Mouse (Mus musculus): ENCODE results near the gene Elf5. TPM values are rescaled to one million over a fixed set of nuclear protein-coding genes. Genes with fewer than 3 reads are reported as not detected.

The Elf5 gene
- total and polyA plus RNA-seq, 2 experiments = not detected

DNA sequence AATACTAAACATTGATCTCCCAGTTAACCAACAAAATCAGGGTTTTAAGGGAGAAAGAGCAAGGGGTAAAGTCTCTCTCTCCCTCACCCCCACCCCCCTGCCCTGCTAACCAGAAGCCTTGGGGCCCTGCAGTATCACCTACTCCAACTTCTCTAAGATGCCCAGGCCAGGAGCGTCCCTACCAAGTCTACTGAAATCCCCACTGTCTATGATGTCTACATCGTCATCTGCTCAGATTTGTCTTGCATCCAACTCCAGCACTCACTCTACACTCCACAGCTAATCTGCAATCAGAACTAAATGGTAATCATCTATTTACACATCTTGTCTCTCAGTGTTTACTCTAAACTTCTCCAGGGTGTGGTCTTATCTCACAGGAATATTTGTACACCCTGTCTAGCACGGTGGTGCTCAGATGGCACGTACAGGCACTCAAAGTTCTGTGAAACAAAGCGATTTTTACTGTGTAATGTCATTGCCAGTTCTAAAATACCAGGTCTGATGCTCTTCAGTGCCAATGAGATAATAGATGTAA lies 72.6 kb downstream of the Elf5 start:
- peaks cover 24% of the 10 kb centered on the region; the same call in 1 of the 2 replicates for H3K79me2 ChIP-seq (ENCODE audit: control insufficient read depth, insufficient read depth, low read length)
- H3K9ac ChIP-seq (ENCODE audit: low read depth, low read length) = peak overlapping the region; percentile 98
- H3K27ac ChIP-seq (replicated peaks; ENCODE audit: insufficient read depth, low read depth, low read length) = peak overlapping the region; percentile 94
- peaks cover 33% of the 10 kb centered on the region for H3K36me3 ChIP-seq (ENCODE audit: control insufficient read depth, insufficient read depth, low read length)
- peak; percentile 61 for DNase-seq (ENCODE audit: extremely low read depth, low read depth, low spot score)
- WGBS = 9% methylated on average over 5 of the region's 5 CpGs
- H3K4me1 ChIP-seq (ENCODE audit: control insufficient read depth, insufficient read depth, low read length) = peaks cover 10% of the 10 kb centered on the region; the same call in 1 of the 2 replicates
- no peaks in the 10 kb centered on the region for H3K27me3 ChIP-seq (ENCODE audit: control insufficient read depth, insufficient read depth, low read length)
- TF ChIP-seq CTCF (IDR thresholded peaks at IDR 0.05; ENCODE audit: low read depth, low read length) = no peak
- peak; percentile 33; the same call in 1 of the 2 replicates for TF ChIP-seq POLR2A (IDR thresholded peaks at IDR 0.05; ENCODE audit: extremely low read depth, insufficient read depth, low read length)
- H3K4me3 ChIP-seq (ENCODE audit: insufficient read depth, low read depth, low read length) = peak overlapping the region; percentile 94

GRCm38 (mm10) chr2:103484617-103485401 lies 73.3 kb downstream of the Elf5 start, which contains the start of gene Cat:
Cat (minus strand) TSS chr2:103485160.
- peaks cover 20% of the 10 kb centered on the region; the same call in 1 of the 2 replicates for H3K79me2 ChIP-seq (ENCODE audit: control insufficient read depth, insufficient read depth, low read length)
- TF ChIP-seq CTCF (IDR thresholded peaks at IDR 0.05; ENCODE audit: low read depth, low read length) = 0 out of 2 replicates have a peak, but pooled peaks have one; percentile 5
- TF ChIP-seq POLR2A (IDR thresholded peaks at IDR 0.05; ENCODE audit: extremely low read depth, insufficient read depth, low read length) = peak; percentile 99
- WGBS = under 1% methylated on average over 41 of the region's 41 CpGs
- H3K27me3 ChIP-seq (ENCODE audit: control insufficient read depth, insufficient read depth, low read length) = no peaks in the 10 kb centered on the region
- peaks cover 6% of the 10 kb centered on the region; the same call in 1 of the 2 replicates for H3K4me1 ChIP-seq (ENCODE audit: control insufficient read depth, insufficient read depth, low read length)
- peak; percentile 92 for DNase-seq (ENCODE audit: extremely low read depth, low read depth, low spot score)
- peaks cover 29% of the 10 kb centered on the region for H3K36me3 ChIP-seq (ENCODE audit: control insufficient read depth, insufficient read depth, low read length)
- H3K4me3 ChIP-seq (ENCODE audit: insufficient read depth, low read depth, low read length) = peak within 1 kb of the TSS; percentile 94
- H3K9ac ChIP-seq (ENCODE audit: low read depth, low read length) = peak within 1 kb of the TSS; percentile 98
- H3K27ac ChIP-seq (replicated peaks; ENCODE audit: insufficient read depth, low read depth, low read length) = peak within 1 kb of the TSS; percentile 94

GRCm38 (mm10) chr2:103492526-103492925 lies 81.0 kb downstream of the Elf5 start:
- Histone ChIP-seq H3K79me2 (ENCODE audit: control insufficient read depth, insufficient read depth, low read length) (no peaks in the 10 kb centered on the region), H3K9ac (ENCODE audit: low read depth, low read length) (no peak overlapping the region), H3K4me3 (ENCODE audit: insufficient read depth, low read depth, low read length) (no peak overlapping the region), H3K27ac (replicated peaks; ENCODE audit: insufficient read depth, low read depth, low read length) (peak overlapping the region; percentile 99), H3K4me1 (ENCODE audit: control insufficient read depth, insufficient read depth, low read length) (peaks cover 15% of the 10 kb centered on the region), H3K36me3 (ENCODE audit: control insufficient read depth, insufficient read depth, low read length) (no peaks in the 10 kb centered on the region), H3K27me3 (ENCODE audit: control insufficient read depth, insufficient read depth, low read length) (no peaks in the 10 kb centered on the region)
- TF ChIP-seq POLR2A (IDR thresholded peaks at IDR 0.05; ENCODE audit: extremely low read depth, insufficient read depth, low read length) = no peak
- TF ChIP-seq CTCF (IDR thresholded peaks at IDR 0.05; ENCODE audit: low read depth, low read length) = no peak
- DNase-seq (ENCODE audit: extremely low read depth, low read depth, low spot score) = peak; percentile 93
- whole genome bisulfite sequencing = 20% methylated on average over 4 of the region's 4 CpGs

DNA sequence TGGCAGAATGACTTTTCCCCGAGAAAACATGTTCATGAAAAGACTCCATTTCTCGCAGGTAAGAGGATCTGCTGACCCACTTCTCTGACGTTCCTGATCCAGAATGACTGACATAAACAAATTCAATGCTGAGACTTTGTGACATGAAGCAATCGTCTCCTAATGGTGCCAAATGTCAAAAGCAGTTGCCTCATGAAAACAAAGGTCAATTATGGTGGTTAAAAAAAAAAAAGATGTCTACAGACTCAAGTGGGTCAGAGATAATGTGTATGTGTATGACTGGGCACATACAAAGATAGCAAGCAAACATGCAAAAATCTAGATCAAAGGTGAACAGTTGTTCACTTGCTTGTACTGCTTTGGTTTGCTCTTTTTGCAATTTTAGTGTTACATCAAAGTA lies 82.3 kb downstream of the Elf5 start:
- Histone ChIP-seq H3K4me3 (ENCODE audit: insufficient read depth, low read depth, low read length) (no peak overlapping the region), H3K9ac (ENCODE audit: low read depth, low read length) (peak overlapping the region; percentile 59; the same call in 1 of the 2 replicates), H3K79me2 (ENCODE audit: control insufficient read depth, insufficient read depth, low read length) (no peaks in the 10 kb centered on the region), H3K36me3 (ENCODE audit: control insufficient read depth, insufficient read depth, low read length) (no peaks in the 10 kb centered on the region), H3K27ac (replicated peaks; ENCODE audit: insufficient read depth, low read depth, low read length) (peak overlapping the region; percentile 99), H3K4me1 (ENCODE audit: control insufficient read depth, insufficient read depth, low read length) (peaks cover 15% of the 10 kb centered on the region), H3K27me3 (ENCODE audit: control insufficient read depth, insufficient read depth, low read length) (no peaks in the 10 kb centered on the region)
- DNase-seq (ENCODE audit: extremely low read depth, low read depth, low spot score) = peak; percentile 99
- TF ChIP-seq POLR2A (IDR thresholded peaks at IDR 0.05; ENCODE audit: extremely low read depth, insufficient read depth, low read length) (no peak), CTCF (IDR thresholded peaks at IDR 0.05; ENCODE audit: low read depth, low read length) (no peak)
- WGBS = 15% methylated on average over 4 of the region's 4 CpGs

GRCm38 (mm10) chr2:103495633-103496418 lies 84.3 kb downstream of the Elf5 start:
- no peak for DNase-seq (ENCODE audit: extremely low read depth, low read depth, low spot score)
- 87% methylated on average over 6 of the region's 6 CpGs for WGBS
- Histone ChIP-seq H3K36me3 (ENCODE audit: control insufficient read depth, insufficient read depth, low read length) (no peaks in the 10 kb centered on the region), H3K4me1 (ENCODE audit: control insufficient read depth, insufficient read depth, low read length) (peaks cover 20% of the 10 kb centered on the region), H3K27me3 (ENCODE audit: control insufficient read depth, insufficient read depth, low read length) (no peaks in the 10 kb centered on the region), H3K79me2 (ENCODE audit: control insufficient read depth, insufficient read depth, low read length) (peaks cover 3% of the 10 kb centered on the region; the same call in 1 of the 2 replicates), H3K9ac (ENCODE audit: low read depth, low read length) (no peak overlapping the region), H3K4me3 (ENCODE audit: insufficient read depth, low read depth, low read length) (no peak overlapping the region), H3K27ac (replicated peaks; ENCODE audit: insufficient read depth, low read depth, low read length) (no peak overlapping the region)
- TF ChIP-seq CTCF (IDR thresholded peaks at IDR 0.05; ENCODE audit: low read depth, low read length) (no peak), POLR2A (IDR thresholded peaks at IDR 0.05; ENCODE audit: extremely low read depth, insufficient read depth, low read length) (no peak)

Other genes with a start within 250 kb of the Elf5 start
- gene Ehf, start 108.4 kb upstream of the Elf5 start, total RNA-seq (2014; rRNA removed) = 0.74 and 0.94 TPM in 2 replicates
- gene Ehf, start 108.4 kb upstream of the Elf5 start, polyA plus RNA-seq (2012; rRNA removed) = 0.40 and 0.49 TPM in 2 replicates
- 1,807 and 1,852 TPM in 2 replicates for gene Cat, start 73.5 kb downstream of the Elf5 start, total RNA-seq (2014; rRNA removed)
- gene Cat, start 73.5 kb downstream of the Elf5 start, polyA plus RNA-seq (2012; rRNA removed) = 1,476 and 1,516 TPM in 2 replicates
- 6.5 and 8.6 TPM in 2 replicates for gene Abtb2, start 154.6 kb downstream of the Elf5 start, total RNA-seq (2014; rRNA removed)
- 15.1 and 17.3 TPM in 2 replicates for gene Abtb2, start 154.6 kb downstream of the Elf5 start, polyA plus RNA-seq (2012; rRNA removed)

Measured in liver, adult 2 months (tissue).